Mouse (Mus musculus) v-Abl transformed pro-B cells (cell line): ENCODE results near the gene Cnih3.

ENCODE experiments used
- in situ Hi-C, 2 experiments: fragments of 400-800 bp; cut with MboI; formaldehyde crosslinking; loops; one replicate each; pipeline ENCODE4 v1.15.1; 2025; ENCODE audit not compliant: unreplicated experiment in 2 of 2

Cnih3 gene

DNA sequence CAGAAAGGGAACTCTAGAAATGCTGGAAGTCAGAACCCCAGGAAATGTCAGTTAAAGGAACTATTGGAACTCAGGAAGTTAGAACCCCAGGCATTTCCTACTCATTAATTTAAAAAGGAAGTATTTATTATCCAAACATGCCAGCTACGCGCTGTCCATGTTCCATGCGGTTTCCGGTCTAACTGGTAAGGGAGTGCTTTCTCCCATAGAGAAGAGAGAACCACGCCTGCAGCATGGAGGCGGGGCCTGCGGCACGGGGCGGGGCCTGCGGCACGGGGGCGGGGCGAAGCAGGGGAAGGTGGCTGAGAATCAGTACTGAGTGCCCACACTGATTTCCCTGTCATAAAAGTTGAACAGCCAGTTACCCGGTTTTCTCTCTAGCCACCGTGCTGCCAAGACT is 6.9 kb upstream of the Cnih3 start:
- in situ Hi-C loops = no loop called here

GRCm38 (mm10) chr1:181352043-181352366 is 423 bp upstream of the Cnih3 start:
- in situ Hi-C loops = no loop called here

DNA sequence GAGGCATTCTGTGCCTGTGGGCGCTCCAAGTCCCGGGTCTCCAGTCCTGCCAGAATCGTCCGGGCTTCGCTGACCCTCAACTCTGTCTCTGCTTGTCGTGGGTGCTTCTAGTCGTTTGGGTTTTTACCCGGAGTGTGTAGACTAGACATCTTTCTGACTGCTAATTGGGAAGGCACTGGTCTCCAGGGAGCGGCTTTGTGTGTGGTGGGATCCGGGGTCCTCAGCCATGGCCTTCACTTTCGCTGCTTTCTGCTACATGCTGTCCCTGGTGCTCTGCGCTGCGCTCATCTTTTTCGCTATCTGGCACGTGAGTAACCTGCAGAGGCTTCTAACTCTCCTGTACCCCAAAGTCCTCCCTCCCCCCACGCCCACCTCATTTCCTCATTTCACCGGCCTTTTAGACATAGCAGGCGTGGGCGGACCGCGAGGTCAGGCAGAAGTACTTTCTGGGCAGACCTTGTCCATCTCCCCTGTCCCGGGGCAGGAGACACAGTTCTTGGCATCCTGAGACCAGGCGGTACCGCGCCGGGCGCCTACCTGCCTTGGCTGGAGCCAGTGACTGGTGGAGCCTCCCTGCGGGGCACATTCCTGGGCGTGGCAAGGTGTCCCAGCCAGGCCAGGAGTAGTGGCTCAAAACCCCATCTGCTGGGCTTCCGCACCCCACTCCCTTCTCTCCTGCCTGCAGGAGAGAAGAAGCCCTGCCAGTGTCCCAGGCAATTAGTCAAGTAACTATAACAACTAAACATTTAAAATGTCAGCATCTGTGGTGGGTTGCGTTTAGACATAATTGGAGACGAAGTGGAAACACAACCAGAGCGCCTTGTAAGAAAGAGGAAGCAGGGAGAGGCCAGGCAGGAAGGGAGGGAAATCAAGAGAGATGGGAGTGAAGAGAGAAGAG is 1.0 kb downstream of the Cnih3 start:
- in situ Hi-C loops = no loop called here

DNA sequence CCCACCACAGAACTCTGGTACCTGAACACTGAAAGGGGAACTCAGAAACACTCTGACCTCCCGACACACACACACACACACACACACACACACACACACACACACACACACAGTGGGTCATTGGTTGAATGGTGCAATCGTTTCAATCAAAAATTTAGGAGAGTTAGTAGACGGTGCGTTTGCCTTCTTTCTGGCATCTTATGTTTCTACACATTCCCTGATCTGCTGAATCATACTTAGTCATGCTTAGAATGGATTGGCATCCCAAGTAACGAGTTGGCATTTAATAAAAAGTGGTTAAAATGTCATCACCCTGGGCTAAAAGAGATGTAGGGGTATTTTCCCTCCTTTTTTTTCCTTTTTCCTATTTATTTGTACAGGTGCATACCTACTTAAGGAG is 3.3 kb downstream of the Cnih3 start:
- in situ Hi-C loops = no loop called here

GRCm38 (mm10) chr1:181357870-181358269 is 5.4 kb downstream of the Cnih3 start:
- in situ Hi-C loops = no loop called here

DNA sequence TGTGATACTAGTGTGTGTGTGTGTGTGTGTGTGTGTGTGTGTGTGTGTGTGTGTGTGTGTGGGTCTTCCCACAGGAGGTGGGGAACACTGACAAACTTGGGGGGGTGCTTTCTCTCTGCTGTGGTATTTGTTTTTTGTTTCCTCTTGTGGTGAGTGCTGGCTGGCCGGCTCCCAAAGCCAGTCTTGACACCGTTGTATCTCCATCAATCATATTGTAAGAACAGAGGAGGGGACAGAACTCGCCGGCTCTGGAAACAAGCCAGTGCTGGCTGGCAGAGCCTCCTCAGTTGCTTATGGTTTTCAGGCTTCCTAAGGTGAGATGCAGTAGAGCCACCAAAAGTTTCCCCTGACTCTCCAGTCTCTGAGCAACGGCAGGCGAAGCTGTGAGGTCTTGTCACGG is 6.1 kb downstream of the Cnih3 start:
- in situ Hi-C loops = no loop called here

DNA sequence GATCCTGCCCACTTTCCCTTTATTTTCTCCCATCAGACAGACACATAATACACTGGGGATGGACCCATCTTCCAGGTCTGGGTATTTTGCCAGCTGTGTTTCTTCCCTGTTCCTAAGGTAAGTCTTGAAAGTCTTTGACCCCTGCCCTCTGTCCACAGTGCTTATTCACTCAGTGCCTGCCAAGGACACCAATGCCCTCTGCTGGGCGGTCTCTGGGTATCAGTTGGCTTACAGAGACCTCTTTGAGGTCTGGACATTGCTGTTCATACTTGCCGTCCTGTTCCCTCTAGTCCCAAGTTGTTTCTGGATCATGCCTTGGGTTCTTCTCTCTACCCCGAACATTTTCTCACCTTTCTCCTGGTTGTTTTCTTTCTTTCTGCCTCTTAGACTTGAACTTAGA is 8.3 kb downstream of the Cnih3 start:
- in situ Hi-C loops = no loop called here

DNA sequence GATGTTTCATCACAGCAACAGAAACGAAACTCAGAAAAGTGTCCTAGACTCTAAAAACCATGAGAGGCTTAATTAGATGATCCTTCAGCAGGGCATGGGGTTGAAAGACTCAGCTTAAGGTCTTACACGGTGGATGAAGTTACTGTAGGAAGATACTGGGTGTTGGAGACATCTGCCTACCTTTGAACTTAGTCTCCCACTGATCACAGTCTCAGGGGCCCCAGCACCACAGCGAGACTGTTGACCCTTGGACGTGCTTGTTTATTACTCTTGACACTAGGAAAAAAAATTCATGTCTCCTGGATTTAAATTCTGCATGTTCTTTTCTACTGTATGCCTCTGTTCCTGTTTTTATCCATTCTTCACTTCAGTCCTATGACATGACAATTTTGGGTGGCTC is 11.6 kb downstream of the Cnih3 start:
- in situ Hi-C loops = no loop called here

DNA sequence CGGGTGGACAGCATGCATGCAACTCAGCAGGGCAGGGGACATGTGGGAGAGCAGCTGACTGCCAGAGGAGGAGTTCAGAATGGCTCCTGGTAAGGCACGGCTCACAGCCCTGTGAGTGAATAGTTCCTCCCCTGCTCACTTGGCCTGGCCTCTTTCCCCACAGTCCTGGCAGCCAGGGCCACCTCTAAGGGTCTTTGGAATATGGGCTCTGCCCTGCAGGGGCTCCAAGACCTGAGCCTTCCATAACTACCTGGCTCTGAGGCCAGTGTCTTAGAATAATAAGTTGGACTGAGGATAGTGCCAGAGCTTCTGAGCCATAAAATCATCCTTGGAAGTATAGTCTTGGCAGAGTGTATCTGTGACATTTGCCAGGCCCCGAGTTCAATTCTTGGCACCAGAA is 12.9 kb downstream of the Cnih3 start:
- in situ Hi-C loops = no loop called here

GRCm38 (mm10) chr1:181368789-181369570 is 16.6 kb downstream of the Cnih3 start:
- in situ Hi-C loops = no loop called here

DNA sequence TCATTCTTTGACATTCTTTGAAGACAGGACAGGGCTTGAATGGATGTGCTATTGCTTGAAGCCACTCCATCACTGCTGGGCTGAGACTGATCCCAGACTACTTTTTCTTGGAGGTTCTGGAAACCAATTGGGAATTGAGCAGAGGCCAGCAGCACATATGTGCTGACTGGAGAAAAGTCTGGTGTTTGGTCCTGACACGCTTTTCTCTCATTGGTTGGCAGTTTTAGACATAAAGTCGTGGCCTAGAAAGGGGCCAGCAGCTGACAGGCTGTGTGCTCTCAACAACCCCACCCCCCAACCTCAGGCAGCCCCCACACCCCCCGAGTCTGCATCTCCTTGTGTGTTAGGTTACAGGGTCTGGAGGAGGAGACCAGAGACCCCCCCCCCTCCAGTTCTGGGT is 17.9 kb downstream of the Cnih3 start:
- in situ Hi-C loops = no loop called here

- in situ Hi-C loops = no loop called here
Measured at GRCm38 (mm10) chr1:181371226-181371625, 18.8 kb downstream of the Cnih3 start.

- in situ Hi-C loops = no loop called here
Measured at GRCm38 (mm10) chr1:181372306-181372705, 19.9 kb downstream of the Cnih3 start.

DNA sequence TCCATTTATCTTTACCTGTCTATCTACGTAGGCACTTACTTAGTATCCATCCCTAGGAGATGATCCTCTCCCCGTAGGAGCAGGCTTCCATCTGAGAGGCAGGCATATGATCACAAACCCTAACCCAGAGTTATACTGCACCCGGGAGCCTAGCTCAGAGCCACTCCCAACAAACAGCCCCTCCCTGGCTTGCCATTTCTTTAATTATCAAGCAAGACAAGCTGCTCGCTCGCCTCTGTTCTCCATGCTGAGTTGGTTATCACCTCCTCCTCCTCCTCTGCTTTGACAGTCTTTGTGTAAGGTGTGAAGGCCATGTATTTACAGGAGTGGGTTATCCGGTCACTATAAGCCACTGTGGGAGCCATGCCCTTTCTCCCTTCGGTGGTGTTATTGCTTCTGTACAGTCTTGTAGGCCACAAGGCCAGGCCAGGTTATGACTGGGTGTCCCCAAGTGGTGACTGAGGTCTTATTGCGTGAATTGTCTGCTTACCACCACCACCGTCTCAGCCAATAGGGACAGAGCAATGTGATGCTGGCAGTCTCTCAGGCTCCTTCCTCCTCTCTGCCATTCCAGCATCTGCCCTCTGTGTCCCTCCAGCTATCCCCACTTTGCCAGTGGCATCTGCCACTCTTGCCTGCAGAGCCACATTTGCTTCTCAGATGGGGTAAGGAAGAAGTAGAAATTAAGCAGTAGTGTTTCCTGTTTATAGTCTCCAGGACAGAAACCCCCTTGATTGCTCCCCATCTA is 22.4 kb downstream of the Cnih3 start:
- in situ Hi-C loops = no loop called here

- in situ Hi-C loops = no loop called here
Measured at GRCm38 (mm10) chr1:181376431-181376830, 24.0 kb downstream of the Cnih3 start.

DNA sequence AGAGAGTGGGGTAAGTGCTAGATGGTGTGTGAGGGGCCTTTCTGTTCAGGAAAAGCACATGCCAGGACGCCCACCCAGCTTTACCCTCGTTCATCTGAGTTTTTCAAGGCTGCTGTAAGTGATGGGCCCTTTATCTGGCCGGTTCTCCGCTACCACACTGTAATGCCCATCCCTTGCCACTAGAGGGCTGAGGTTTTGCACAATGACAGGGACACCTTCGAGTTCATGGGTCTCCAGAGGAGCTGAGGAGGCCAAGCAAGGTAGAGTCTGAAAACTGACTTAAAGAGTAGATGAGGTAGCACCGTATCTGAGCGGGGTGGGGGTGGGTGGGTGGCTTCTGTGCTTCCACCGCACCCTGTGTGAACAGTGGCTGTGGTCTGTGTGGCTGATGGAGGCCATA is 27.2 kb downstream of the Cnih3 start:
- in situ Hi-C loops = no loop called here

DNA sequence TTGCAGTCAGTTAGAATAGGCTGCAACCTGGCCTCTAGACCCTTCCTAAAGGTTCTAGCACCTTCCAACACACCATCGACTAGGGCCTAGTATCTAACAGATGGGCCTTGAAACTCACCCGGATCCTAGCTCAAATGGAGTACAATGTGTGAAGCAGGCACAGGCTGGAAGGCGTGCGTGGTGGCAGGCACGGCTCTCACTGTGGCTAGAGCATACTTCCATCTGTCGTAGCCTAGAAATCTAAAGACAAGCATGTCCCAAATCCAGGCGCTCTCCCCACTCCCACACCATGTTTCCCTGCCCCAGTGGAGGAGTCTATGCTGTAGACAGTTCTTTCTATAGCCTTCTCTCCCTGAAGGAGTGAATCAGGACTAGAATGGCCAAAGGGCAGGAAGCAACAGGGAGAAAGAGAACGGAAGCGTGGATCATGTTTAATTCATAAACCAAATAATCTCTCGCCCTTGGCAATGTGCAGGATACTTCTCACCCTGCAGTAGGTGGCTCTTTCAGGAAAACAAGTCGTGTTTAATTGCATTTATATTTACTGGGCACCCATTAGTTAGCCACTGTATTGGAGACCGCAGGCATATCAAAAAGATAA is 29.1 kb downstream of the Cnih3 start:
- in situ Hi-C loops = no loop called here

- in situ Hi-C loops = no loop called here
Measured at GRCm38 (mm10) chr1:181389264-181389663, 36.8 kb downstream of the Cnih3 start.

- in situ Hi-C loops = no loop called here
Measured at GRCm38 (mm10) chr1:181392489-181392888, 40.1 kb downstream of the Cnih3 start.

GRCm38 (mm10) chr1:181393250-181394149 is 41.1 kb downstream of the Cnih3 start:
- in situ Hi-C loops = no loop called here
